Mouse (Mus musculus) naive thymus-derived CD4-positive, alpha-beta T cell, adult 2 months (primary cell): ENCODE measurements around the gene Elfn2.

Experiments used
- DNase-seq: peaks from one replicate; pipeline ENCODE4 v3.0.0-alpha.2; 2011; ENCODE audit warnings: low read depth

Gene Elfn2

GRCm38 (mm10) chr15:78720532-78720931, 2.0 kb upstream of the Elfn2 start:
- no peak for DNase-seq

DNA sequence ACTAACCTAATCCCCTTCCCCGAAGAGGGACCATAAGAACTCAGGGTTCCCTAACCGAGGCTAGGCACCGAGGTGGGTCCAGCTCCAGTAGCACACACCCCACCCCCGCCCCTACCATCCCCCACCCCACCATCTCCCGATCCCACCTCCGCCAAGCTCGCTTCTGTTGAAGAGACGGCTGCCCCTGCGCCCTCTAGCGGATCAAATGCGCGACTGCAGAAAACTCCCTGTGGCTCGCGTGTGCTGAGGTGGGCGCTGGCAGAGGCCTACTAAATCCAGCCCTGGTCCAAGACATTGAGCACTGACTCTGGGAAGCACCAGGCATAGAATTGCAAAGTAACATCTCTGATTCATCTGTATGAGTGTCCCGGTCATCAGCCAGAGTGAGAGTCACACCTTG, 1.5 kb upstream of the Elfn2 start:
- DNase-seq: peak; percentile 82

DNA sequence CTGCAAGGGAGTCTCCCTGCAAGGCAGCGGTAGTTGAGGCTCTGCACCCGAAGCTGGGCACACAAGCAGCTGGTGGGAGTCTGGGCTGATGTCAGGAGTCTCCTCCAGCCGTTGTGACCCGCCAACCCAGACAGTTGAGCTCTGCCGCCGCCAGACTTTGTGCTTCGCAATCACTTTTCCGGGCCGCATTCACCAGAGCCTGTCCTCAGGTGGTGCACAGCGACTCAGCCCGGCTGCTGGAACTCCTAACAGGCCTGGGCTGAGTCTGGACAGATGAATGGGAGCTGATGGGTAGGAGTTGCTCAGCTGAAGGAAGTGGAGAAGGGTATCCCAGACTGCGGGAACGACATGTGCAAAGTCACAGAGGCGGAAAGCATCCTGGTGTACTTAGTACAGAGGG, 845 bp upstream of the Elfn2 start:
- no peak for DNase-seq

DNA sequence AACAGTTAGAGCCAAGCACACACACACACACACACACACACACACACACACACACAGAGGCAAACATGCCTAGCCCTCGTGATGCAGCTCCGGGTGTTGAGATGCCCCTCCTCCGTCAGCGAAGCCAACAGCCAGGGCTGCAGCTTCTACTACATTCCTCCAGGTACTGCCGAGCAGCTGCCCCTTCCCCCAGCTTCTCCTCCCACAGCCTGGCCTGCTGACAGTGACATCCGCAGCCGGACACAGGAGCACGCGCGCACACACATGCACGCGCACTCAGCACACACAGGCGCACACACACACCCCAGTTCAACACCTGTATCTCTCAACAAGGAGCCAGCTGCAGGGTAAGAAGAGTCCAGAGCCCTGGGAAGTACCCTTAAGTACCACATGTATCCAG, 1.6 kb downstream of the Elfn2 start:
- DNase-seq: no peak

DNA sequence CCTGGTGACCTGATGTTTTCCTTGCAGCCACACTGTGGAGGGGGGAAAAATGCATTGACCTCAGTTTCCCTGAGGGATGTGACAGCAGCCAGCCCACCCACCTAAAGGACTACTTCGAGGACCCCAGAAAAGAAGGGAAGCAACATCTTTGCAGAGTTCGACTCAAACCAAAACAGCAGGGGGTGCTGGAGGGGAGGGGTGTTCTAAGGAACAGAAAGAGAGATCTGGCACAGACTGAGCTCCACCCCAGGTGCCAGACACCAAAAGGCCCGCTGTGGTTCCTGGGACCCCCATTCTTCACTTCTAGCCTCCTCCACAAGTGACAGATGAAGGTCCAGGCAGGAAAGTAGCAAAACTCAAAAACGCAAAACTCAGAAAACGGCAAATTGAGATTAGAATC, 2.7 kb downstream of the Elfn2 start:
- no peak for DNase-seq

DNA sequence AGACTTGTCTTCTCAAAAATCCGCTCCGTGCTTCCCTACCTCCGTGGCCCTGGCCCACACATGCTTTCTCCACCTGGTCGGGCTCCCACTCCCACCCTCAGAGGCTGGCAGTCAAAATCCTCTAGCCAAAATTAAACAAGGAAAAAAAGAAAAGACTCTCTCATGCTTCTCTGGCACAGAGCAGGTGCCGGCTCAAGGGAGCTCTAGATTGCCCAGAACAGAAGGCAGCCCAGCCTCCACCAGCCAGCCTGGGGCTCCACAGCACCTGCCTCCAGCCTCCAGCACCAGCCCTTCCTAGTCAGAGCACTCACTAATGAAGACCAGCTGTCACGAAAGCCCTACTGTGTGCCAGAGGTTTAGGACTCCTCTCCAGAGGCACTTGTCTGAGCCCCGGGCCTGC, 4.8 kb downstream of the Elfn2 start:
- no peak for DNase-seq

DNA sequence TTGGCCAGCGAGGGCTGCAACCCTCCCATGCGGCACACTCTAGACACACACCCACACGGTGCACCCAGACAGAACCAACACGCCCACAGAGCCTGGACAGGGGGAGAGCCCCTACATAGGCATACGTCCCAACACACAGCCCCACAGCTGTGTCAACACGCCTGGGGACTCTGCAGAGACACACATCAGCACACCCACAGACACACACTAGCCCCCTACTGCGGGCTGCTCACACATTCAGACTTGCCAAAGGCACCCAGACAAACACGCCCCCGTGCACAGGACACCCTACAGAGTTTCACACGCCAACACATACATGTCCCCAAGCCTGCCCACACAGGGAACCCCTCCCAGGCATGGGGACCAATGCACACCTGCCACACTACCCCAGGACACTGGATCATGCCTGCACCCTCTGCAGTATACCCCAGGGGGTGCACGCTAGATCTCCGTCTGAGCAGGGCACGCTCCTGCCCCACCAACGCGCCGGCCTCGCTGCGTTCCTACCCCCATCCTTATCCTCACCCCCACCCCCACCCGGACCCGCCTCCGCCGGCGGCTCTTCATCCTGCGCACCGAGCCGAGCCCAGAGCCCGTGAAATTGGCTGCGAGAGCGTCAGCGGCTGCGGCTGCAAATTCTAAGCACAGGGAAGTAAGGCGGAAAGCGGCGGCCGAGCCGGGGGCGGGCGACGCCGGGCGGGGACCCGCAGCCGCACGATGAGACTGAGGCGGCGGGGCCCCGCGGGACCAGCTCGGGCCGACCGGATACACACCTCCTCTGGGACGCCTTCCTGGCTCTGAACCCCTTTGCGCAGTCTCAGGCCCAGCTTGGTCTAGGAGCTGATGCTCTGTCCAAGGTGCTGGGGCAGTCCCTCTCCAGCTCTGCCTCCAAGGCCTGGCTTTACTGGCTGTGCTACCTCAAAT, 6.0 kb downstream of the Elfn2 start:
- peak; percentile 69 for DNase-seq

- no peak for DNase-seq
Observed at GRCm38 (mm10) chr15:78711935-78712334, 6.6 kb downstream of the Elfn2 start.

DNA sequence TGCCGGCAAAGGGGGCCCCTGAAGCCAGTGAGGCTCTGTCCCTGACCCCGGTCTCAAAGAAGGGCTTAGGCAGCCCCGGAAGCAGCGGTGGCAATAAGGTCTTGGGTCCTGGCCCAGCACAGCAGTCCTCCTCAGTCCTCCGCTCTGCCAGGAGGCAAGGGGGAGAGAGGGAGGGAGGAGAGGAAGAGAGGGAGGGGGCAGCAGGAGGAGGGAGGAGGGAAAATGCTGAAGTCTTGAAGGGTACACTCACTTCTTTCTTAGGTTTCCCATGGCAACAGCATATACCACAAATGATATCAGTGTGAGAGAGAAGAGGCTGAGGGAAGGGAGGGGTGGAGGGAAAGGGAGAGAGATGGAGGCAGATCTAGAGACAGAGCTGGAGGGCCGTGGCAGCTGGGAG, 7.9 kb downstream of the Elfn2 start:
- DNase-seq: no peak

DNA sequence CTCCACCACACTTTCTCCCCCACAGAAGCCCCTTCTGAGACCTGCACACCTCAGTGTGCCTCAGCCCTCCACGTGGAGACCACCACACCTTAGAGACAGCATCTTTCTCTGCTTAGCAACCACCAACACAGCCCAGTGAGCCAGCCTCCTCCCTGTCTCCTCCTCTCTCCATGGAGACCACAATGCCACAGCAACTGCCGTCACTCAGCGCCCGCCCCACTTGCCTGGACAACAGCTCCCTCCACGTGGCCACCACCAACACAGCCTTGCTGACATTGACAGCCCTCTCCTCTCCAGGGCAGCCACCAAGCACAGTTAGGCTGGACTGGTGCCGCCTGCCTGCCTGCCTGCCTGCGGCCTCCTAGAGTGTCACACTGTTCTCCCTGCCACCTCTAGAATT, 8.8 kb downstream of the Elfn2 start:
- no peak for DNase-seq

- no peak for DNase-seq
Observed at GRCm38 (mm10) chr15:78706630-78707029, 11.9 kb downstream of the Elfn2 start.

DNA sequence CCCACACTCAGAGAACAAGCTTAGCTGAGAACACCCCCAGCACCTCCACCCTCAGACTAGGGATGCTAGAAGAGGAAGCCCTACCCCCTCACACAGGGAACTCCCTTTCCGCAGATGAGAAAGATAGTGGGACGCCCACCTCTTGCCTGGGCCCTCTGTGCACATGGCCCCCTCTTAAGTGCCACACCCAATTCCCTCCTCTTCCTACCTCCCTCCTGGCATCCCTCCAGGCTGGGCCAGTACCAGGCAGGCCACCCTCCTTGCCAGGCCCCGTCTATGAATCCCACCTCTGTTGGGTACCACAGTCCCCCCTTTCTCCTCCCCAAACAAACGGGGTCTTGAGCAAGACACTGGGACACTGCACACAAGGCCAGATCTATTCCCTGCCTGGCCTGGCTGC, 13.7 kb downstream of the Elfn2 start:
- no peak for DNase-seq

DNA sequence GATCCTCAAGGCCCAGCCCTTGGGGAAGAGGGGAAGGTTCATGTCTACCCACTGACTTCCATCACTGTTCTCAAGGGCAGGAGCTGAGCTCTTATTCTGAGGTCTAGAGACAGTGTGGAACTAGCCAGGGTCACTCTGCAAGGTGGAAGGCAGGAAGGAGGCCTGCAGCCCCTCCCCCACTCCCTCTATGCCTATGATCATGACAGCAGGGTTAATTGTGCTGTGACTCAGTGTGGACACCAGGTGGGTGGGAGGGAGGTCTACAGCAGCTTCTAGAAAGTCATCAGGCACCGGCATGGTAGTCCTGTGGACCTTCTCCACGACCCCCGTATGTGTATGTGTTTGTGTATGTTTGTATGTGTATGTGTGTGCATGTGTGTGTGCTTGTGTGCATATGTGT, 14.6 kb downstream of the Elfn2 start:
- peak; percentile 29 for DNase-seq

- no peak for DNase-seq
Observed at GRCm38 (mm10) chr15:78700420-78700819, 18.2 kb downstream of the Elfn2 start.

GRCm38 (mm10) chr15:78699513-78699912, 19.1 kb downstream of the Elfn2 start:
- no peak for DNase-seq

DNA sequence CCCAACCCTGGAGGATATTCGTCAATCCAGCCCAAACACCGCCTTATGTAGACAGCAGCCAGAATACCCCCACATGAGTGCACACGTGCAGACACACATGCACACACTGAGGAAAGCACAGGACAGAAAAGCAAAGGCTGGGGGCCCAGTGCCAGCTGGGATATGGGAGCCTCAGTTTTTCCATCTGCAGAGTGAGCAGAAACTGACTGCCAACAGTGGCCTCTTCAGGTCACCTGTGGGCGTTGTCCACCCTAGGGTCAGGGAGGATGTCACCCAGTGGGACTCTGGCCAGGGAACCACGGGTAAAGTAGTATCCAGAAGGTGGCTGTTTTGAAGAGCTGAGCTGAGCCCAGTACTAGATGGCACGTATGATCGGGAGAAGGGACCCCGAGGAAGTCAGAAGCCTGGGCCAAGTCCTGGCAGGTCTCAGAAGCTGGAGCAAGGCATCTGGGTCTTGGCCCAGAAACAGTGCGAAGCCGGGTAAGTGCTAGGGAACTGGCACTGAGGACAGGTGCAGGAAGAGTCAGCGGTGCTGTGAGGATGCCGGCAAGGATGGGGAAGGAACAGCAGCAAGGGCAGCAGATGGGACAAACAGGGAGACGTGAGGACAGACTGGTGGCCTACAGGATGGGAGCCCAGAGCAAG, 20.0 kb downstream of the Elfn2 start:
- DNase-seq: no peak

- DNase-seq: no peak
Observed at GRCm38 (mm10) chr15:78698084-78698483, 20.5 kb downstream of the Elfn2 start.

- no peak for DNase-seq
Observed at GRCm38 (mm10) chr15:78695745-78696144, 22.8 kb downstream of the Elfn2 start.

- no peak for DNase-seq
Observed at GRCm38 (mm10) chr15:78692505-78692904, 26.1 kb downstream of the Elfn2 start.

GRCm38 (mm10) chr15:78690716-78691115, 27.9 kb downstream of the Elfn2 start:
- no peak for DNase-seq

- no peak for DNase-seq
Observed at GRCm38 (mm10) chr15:78686910-78687309, 31.7 kb downstream of the Elfn2 start.

- DNase-seq: no peak
Observed at GRCm38 (mm10) chr15:78684111-78684510, 34.5 kb downstream of the Elfn2 start.

DNA sequence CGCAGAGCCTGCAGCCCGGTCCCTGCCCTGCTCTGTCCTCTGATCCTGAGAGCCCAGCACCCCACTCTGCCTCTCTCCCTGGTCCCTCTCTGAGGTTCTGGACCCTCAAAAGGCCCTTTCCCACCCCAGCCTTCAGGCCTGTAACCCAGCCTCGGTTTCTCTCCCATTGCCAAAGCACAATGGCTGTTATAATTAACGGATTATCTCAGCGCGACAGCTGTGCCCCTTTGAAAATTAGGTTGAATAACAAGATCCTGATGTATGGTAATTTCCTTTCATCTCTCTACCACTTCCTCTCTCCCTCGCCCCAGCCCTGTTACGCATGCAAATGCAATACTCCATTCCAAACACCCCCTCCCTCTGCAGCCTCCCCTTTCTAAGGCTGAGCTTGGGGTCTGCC, 35.1 kb downstream of the Elfn2 start:
- peak; percentile 81 for DNase-seq

- DNase-seq: no peak
Observed at GRCm38 (mm10) chr15:78681781-78682180, 36.8 kb downstream of the Elfn2 start.
